Mouse (Mus musculus) olfactory bulb, adult 2 months (tissue): Measurements from ENCODE around the gene Tbc1d10c. TPM values are rescaled to one million over a fixed set of nuclear protein-coding genes. Genes with fewer than 3 reads are reported as not detected.

Experiments used
- H3K27ac ChIP-seq: fragments of 200-500 bp; 2 replicates; pipeline ENCODE4 v1.5.1; 2012; ENCODE audit warnings: low read depth, low read length; ENCODE audit not compliant: insufficient read depth
- H3K4me1 ChIP-seq: fragments of 200-500 bp; 2 replicates; pipeline ENCODE4 v1.6.1; 2012; ENCODE audit warnings: low read length; ENCODE audit not compliant: control insufficient read depth, insufficient read depth
- H3K4me3 ChIP-seq: fragments of 200-500 bp; 2 replicates; pipeline ENCODE4 v1.5.1; 2012; ENCODE audit warnings: mild to moderate bottlenecking, low read depth, low read length, moderate library complexity; ENCODE audit not compliant: insufficient read depth
- CTCF ChIP-seq: fragments of 200-500 bp; IDR thresholded peaks from 2 replicates; pipeline ENCODE4 v1.5.1; 2012; ENCODE audit warnings: low read depth, mild to moderate bottlenecking, low read length, moderate library complexity; ENCODE audit not compliant: insufficient read depth
- POLR2A ChIP-seq: fragments of 200-500 bp; IDR thresholded peaks from 2 replicates; pipeline ENCODE4 v1.6.1; 2012; ENCODE audit warnings: mild to moderate bottlenecking, low read depth, low read length, moderate library complexity; ENCODE audit not compliant: insufficient read depth
- WGBS: fragments of 180-500 bp; shearing (Covaris S2); methylation state at CpG from one replicate; pipeline ENCODE4 v1.1.7; 2018; 5-methylcytosine and 5-hydroxymethylcytosine counted together
- polyA plus RNA-seq: library from polyadenylated mRNA; stranded (reverse); fragments of >200 nt; gene quantifications from 2 replicates; pipeline ENCODE4 v1.2.4, GENCODE M21; 2012; ENCODE audit warnings: low replicate concordance; ENCODE audit not compliant: missing spikeins, insufficient read depth, insufficient read length

Gene Tbc1d10c
- polyA plus RNA-seq, 1 experiment = 247 TPM

GRCm38 (mm10) chr19:4170723-4171392, 20.2 kb downstream of the Tbc1d10c start:
- no peak overlapping the region for H3K4me3 ChIP-seq
- 94% methylated on average over 10 of the region's 10 CpGs for WGBS
- H3K4me1 ChIP-seq = peaks cover 15% of the 10 kb centered on the region
- TF ChIP-seq POLR2A (no peak), CTCF (no peak)
- H3K27ac ChIP-seq = no peak overlapping the region

GRCm38 (mm10) chr19:4169810-4170209, 21.3 kb downstream of the Tbc1d10c start:
- 4% methylated on average over 27 of the region's 27 CpGs for WGBS
- Histone ChIP-seq H3K27ac (peak overlapping the region; percentile 88), H3K4me3 (peak overlapping the region; percentile 67), H3K4me1 (peaks cover 7% of the 10 kb centered on the region)
- TF ChIP-seq POLR2A (no peak), CTCF (no peak; the same call in 1 of the 2 replicates)

- peak overlapping the region; percentile 88 for H3K27ac ChIP-seq
- under 1% methylated on average over 43 of the region's 43 CpGs for WGBS
- peak overlapping the region; percentile 67 for H3K4me3 ChIP-seq
- peaks cover 7% of the 10 kb centered on the region for H3K4me1 ChIP-seq
- peak; percentile 90 for TF ChIP-seq POLR2A
- TF ChIP-seq CTCF = peak; percentile 76
Measured at GRCm38 (mm10) chr19:4169378-4169784, 21.7 kb downstream of the Tbc1d10c start.

GRCm38 (mm10) chr19:4166678-4167476, 24.2 kb downstream of the Tbc1d10c start:
- no peak overlapping the region for H3K27ac ChIP-seq
- H3K4me1 ChIP-seq = peaks cover 16% of the 10 kb centered on the region
- WGBS = 79% methylated on average over 9 of the region's 9 CpGs
- no peak overlapping the region for H3K4me3 ChIP-seq
- no peak for TF ChIP-seq POLR2A
- no peak for TF ChIP-seq CTCF

GRCm38 (mm10) chr19:4164721-4165120, 26.4 kb downstream of the Tbc1d10c start:
- WGBS = 72% methylated on average over 2 of the region's 2 CpGs
- Histone ChIP-seq H3K4me3 (no peak overlapping the region), H3K27ac (no peak overlapping the region), H3K4me1 (peaks cover 10% of the 10 kb centered on the region)
- TF ChIP-seq POLR2A = no peak
- no peak for TF ChIP-seq CTCF

GRCm38 (mm10) chr19:4164100-4164499, 27.0 kb downstream of the Tbc1d10c start:
- 82% methylated on average over 3 of the region's 3 CpGs for WGBS
- H3K4me1 ChIP-seq = peaks cover 8% of the 10 kb centered on the region
- TF ChIP-seq POLR2A (no peak), CTCF (no peak)
- no peak overlapping the region for H3K4me3 ChIP-seq
- no peak overlapping the region for H3K27ac ChIP-seq

- Histone ChIP-seq H3K27ac (peak overlapping the region; percentile 85), H3K4me3 (peak overlapping the region; percentile 63), H3K4me1 (peaks cover 8% of the 10 kb centered on the region)
- TF ChIP-seq POLR2A (no peak), CTCF (no peak)
- WGBS = 24% methylated on average over 4 of the region's 4 CpGs
Measured at GRCm38 (mm10) chr19:4163543-4163887, 27.6 kb downstream of the Tbc1d10c start.

GRCm38 (mm10) chr19:4162646-4163542, 28.2 kb downstream of the Tbc1d10c start, which contains the start of gene Rps6kb2:
Rps6kb2 (minus strand) TSS chr19:4163354.
- peak within 1 kb of the TSS; percentile 63 for H3K4me3 ChIP-seq
- H3K27ac ChIP-seq = peak within 1 kb of the TSS; percentile 85
- 5% methylated on average over 42 of the region's 42 CpGs for WGBS
- peaks cover 8% of the 10 kb centered on the region for H3K4me1 ChIP-seq
- TF ChIP-seq POLR2A = peak; percentile 54; the same call in 1 of the 2 replicates
- TF ChIP-seq CTCF = no peak

GRCm38 (mm10) chr19:4159049-4159448, 32.0 kb downstream of the Tbc1d10c start:
- H3K4me3 ChIP-seq = no peak overlapping the region
- TF ChIP-seq POLR2A (no peak), CTCF (no peak)
- 96% methylated on average over 8 of the region's 8 CpGs for WGBS

More at GRCm38 (mm10) chr19:4159049-4159448, 32.0 kb downstream of the Tbc1d10c start:
- no peak overlapping the region for H3K27ac ChIP-seq
- H3K4me1 ChIP-seq = peaks cover 10% of the 10 kb centered on the region
